24 mouse cellular contexts compared by ENCODE assay signal in the genomic region with DNA sequence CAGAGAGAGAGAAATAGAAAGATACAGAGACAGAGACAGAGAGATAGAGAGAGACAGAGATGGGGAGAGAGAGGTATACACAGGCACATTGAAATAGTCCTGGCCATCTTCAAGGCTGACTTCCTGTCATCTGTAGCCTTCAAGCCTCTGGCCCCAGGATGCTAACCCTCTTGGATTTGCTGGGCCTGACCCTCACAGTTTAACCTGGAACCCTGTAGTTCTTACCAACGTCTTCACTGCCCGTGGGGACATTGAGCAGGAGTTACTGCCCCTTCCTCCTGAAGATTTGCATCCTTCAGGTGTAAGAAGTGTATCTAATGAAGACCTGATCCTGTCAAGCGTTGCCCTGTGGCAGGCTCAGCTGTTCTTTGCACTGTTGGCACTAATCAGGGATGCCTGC. TPM values are rescaled to one million over a fixed set of nuclear protein-coding genes. Genes with fewer than 3 reads are reported as not detected.
DNase-seq lines count a peak whose midpoint lies in the region; ATAC-seq lines count a peak whose summit lies in the region.
"Had no signal": no experiment of that assay in that cellular context is flagged by ENCODE, and none has a peak within 500 bp of the region (broad histone marks: within the 10 kb centered on the region; RNA-seq: fewer than 3 reads in every experiment).

No protein-coding gene starts in this region.

- H3K9ac ChIP-seq in forebrain, embryonic 13.5 days = no peak overlapping the region
- no peak overlapping the region for H3K9ac ChIP-seq in forebrain, embryonic 14.5 days (ENCODE audit: low read length)
- H3K9ac ChIP-seq in midbrain, embryonic 11.5 days (ENCODE audit: low read length) = no peak overlapping the region
- H3K9ac ChIP-seq in midbrain, embryonic 15.5 days = no peak overlapping the region
- H3K9ac ChIP-seq: embryonic facial prominence, embryonic 13.5 days; embryonic facial prominence, embryonic 15.5 days; forebrain, embryonic 15.5 days had no signal

- no peak overlapping the region for H3K27ac ChIP-seq in forebrain, embryonic 13.5 days
- no peak overlapping the region for H3K27ac ChIP-seq in forebrain, embryonic 14.5 days (ENCODE audit: low read depth, low read length)
- no peak overlapping the region for H3K27ac ChIP-seq in heart, embryonic 10.5 days
- no peak overlapping the region for H3K27ac ChIP-seq in midbrain, embryonic 11.5 days (ENCODE audit: low read depth, low read length)
- no peak overlapping the region for H3K27ac ChIP-seq in midbrain, embryonic 15.5 days
- H3K27ac ChIP-seq: embryonic facial prominence, embryonic 13.5 days; embryonic facial prominence, embryonic 15.5 days; forebrain, embryonic 15.5 days had no signal

- no peaks in the 10 kb centered on the region for H3K9me3 ChIP-seq in forebrain, embryonic 13.5 days (replicated peaks)
- no peaks in the 10 kb centered on the region for H3K9me3 ChIP-seq in forebrain, embryonic 14.5 days (replicated peaks; ENCODE audit: control insufficient read depth, low read length)
- H3K9me3 ChIP-seq in heart, embryonic 10.5 days = no peaks in the 10 kb centered on the region
- H3K9me3 ChIP-seq in midbrain, embryonic 11.5 days (ENCODE audit: control insufficient read depth, low read length) = no peaks in the 10 kb centered on the region
- no peaks in the 10 kb centered on the region for H3K9me3 ChIP-seq in midbrain, embryonic 15.5 days
- H3K9me3 ChIP-seq: embryonic facial prominence, embryonic 13.5 days; embryonic facial prominence, embryonic 15.5 days; forebrain, embryonic 15.5 days had no signal

- ATAC-seq in forebrain, embryonic 13.5 days = no peak
- no peak for ATAC-seq in forebrain, embryonic 14.5 days
- no peak for ATAC-seq in midbrain, embryonic 11.5 days (ENCODE audit: low FRiP score)
- ATAC-seq in midbrain, embryonic 15.5 days (replicated peaks) = no peak
- ATAC-seq: forebrain, embryonic 15.5 days had no signal

- H3K4me2 ChIP-seq in forebrain, embryonic 13.5 days = peak overlapping the region; percentile 8; the same call in 1 of the 2 replicates
- no peak overlapping the region for H3K4me2 ChIP-seq in forebrain, embryonic 14.5 days (ENCODE audit: low read length)
- no peak overlapping the region for H3K4me2 ChIP-seq in midbrain, embryonic 11.5 days
- H3K4me2 ChIP-seq in midbrain, embryonic 15.5 days = no peak overlapping the region
- H3K4me2 ChIP-seq: embryonic facial prominence, embryonic 13.5 days; embryonic facial prominence, embryonic 15.5 days; forebrain, embryonic 15.5 days had no signal

- H3K27me3 ChIP-seq in forebrain, embryonic 13.5 days = peaks cover 64% of the 10 kb centered on the region
- peaks cover 25% of the 10 kb centered on the region for H3K27me3 ChIP-seq in forebrain, embryonic 14.5 days (replicated peaks; ENCODE audit: control insufficient read depth, insufficient read depth, low read length)
- H3K27me3 ChIP-seq in heart, embryonic 10.5 days (ENCODE audit: insufficient read depth, poor library complexity, severe bottlenecking) = peaks cover 70% of the 10 kb centered on the region
- H3K27me3 ChIP-seq in midbrain, embryonic 11.5 days (ENCODE audit: control insufficient read depth, insufficient read depth, low read length) = peaks cover 56% of the 10 kb centered on the region
- peaks cover 64% of the 10 kb centered on the region for H3K27me3 ChIP-seq in midbrain, embryonic 15.5 days (replicated peaks)

- DNase-seq in forebrain, embryonic 14.5 days (ENCODE audit: low spot score) = no peak
- DNase-seq in heart, embryonic 10.5 days (ENCODE audit: low spot score) = peak; percentile 54
- DNase-seq in heart, adult 8-10 months (ENCODE audit: low spot score) = no peak
- DNase-seq in midbrain, embryonic 11.5 days (ENCODE audit: low spot score, missing footprints) = peak; percentile 84
- no peak for DNase-seq in right cerebral cortex, postnatal 10 days (ENCODE audit: low spot score in 2 of 2)
- DNase-seq: adrenal gland, adult 2 months; adrenal gland, postnatal 10 days; adrenal gland, postnatal 25 days; cerebellum, adult 11 months; cerebellum, adult 18-20 months; cerebellum, adult 8-10 months; cerebellum, adult 9-11 months; cerebellum, postnatal 14 days; cerebellum, postnatal 36 days; embryo, embryonic 11 days had no signal

- H3K36me3 ChIP-seq in forebrain, embryonic 13.5 days (ENCODE audit: poor library complexity, severe bottlenecking) = no peaks in the 10 kb centered on the region
- no peaks in the 10 kb centered on the region for H3K36me3 ChIP-seq in forebrain, embryonic 14.5 days (ENCODE audit: control insufficient read depth, insufficient read depth, low read length)
- no peaks in the 10 kb centered on the region for H3K36me3 ChIP-seq in heart, embryonic 10.5 days
- no peaks in the 10 kb centered on the region for H3K36me3 ChIP-seq in midbrain, embryonic 11.5 days (ENCODE audit: control insufficient read depth, insufficient read depth, low read length)
- no peaks in the 10 kb centered on the region for H3K36me3 ChIP-seq in midbrain, embryonic 15.5 days (replicated peaks)
- H3K36me3 ChIP-seq: embryonic facial prominence, embryonic 13.5 days; embryonic facial prominence, embryonic 15.5 days; forebrain, embryonic 15.5 days had no signal

- WGBS in forebrain, embryonic 13.5 days = 76% methylated on average over 3 of the region's 3 CpGs
- 88% methylated on average over 3 of the region's 3 CpGs for WGBS in forebrain, embryonic 14.5 days
- WGBS in heart, embryonic 10.5 days = 62% methylated on average over 3 of the region's 3 CpGs
- WGBS in midbrain, embryonic 11.5 days = 63% methylated on average over 3 of the region's 3 CpGs
- WGBS in midbrain, embryonic 15.5 days = 82% methylated on average over 3 of the region's 3 CpGs

- peaks cover 40% of the 10 kb centered on the region for H3K4me1 ChIP-seq in forebrain, embryonic 13.5 days
- peaks cover 21% of the 10 kb centered on the region for H3K4me1 ChIP-seq in forebrain, embryonic 14.5 days (ENCODE audit: control insufficient read depth, insufficient read depth, low read length)
- H3K4me1 ChIP-seq in heart, embryonic 10.5 days = peaks cover 18% of the 10 kb centered on the region
- H3K4me1 ChIP-seq in midbrain, embryonic 11.5 days (ENCODE audit: control insufficient read depth, insufficient read depth, low read length) = peaks cover 21% of the 10 kb centered on the region
- peaks cover 24% of the 10 kb centered on the region for H3K4me1 ChIP-seq in midbrain, embryonic 15.5 days

- H3K4me3 ChIP-seq in forebrain, embryonic 13.5 days = no peak overlapping the region
- no peak overlapping the region for H3K4me3 ChIP-seq in forebrain, embryonic 14.5 days (ENCODE audit: low read depth, low read length)
- no peak overlapping the region for H3K4me3 ChIP-seq in heart, embryonic 10.5 days
- no peak overlapping the region for H3K4me3 ChIP-seq in midbrain, embryonic 11.5 days (ENCODE audit: low read depth, low read length)
- no peak overlapping the region for H3K4me3 ChIP-seq in midbrain, embryonic 15.5 days
- H3K4me3 ChIP-seq: embryonic facial prominence, embryonic 13.5 days; embryonic facial prominence, embryonic 15.5 days; erythroblast, embryonic 14.5 days; forebrain, embryonic 15.5 days had no signal

RNA-seq across cellular contexts. Expression of a gene that starts 14.0 kb away (rescaled TPM):
- 7.7 and 8.8 TPM in 2 replicates for polyA plus RNA-seq in forebrain, embryonic 13.5 days (2015; fragmentation: Nextera tagmentation; extraction: Ambion mirVana)
- polyA plus RNA-seq in forebrain, embryonic 14.5 days (2014; fragmentation: Nextera tagmentation; extraction: Ambion mirVana) = 5.7 and 6.1 TPM in 2 replicates
- not detected in 2 replicates for polyA plus RNA-seq in heart, embryonic 10.5 days (2016; fragmentation: Nextera tagmentation; extraction: Ambion mirVana)
- total RNA-seq in heart, adult 8-10 months (2022) = not detected
- polyA plus RNA-seq in midbrain, embryonic 11.5 days (2014; fragmentation: Nextera tagmentation; extraction: Ambion mirVana) = 8.2 and 8.7 TPM in 2 replicates
- polyA plus RNA-seq in midbrain, embryonic 15.5 days (2015; fragmentation: Nextera tagmentation; extraction: Ambion mirVana) = 2.2 and 2.4 TPM in 2 replicates
- total RNA-seq: adrenal gland, adult 2 months; adrenal gland, postnatal 10 days; adrenal gland, postnatal 25 days; common myeloid progenitor, adult 5-6 weeks; MEL had no signal
- polyA plus RNA-seq: C2C12; embryonic facial prominence, embryonic 13.5 days had no signal

Comparison
In these comparisons a context has a peak if more than half of its experiments do, and no peak if none do; other contexts are left out.
1. DNase-seq: peak in heart, embryonic 10.5 days (single experiment) and midbrain, embryonic 11.5 days (single experiment); none in forebrain, embryonic 14.5 days (single experiment), heart, adult 8-10 months (single experiment) and right cerebral cortex, postnatal 10 days (0 of 2).